Mouse (Mus musculus) forebrain, postnatal 0 days (tissue): ENCODE results near the gene Klhl5. TPM values are rescaled to one million over a fixed set of nuclear protein-coding genes. Genes with fewer than 3 reads are reported as not detected.

Experiments used
- ATAC-seq: fragments of 200-750 bp; cut with Nextera tagmentation; 2 replicates; pipeline ENCODE4 v1.8.0; 2017; ENCODE audit warnings: mild to moderate bottlenecking, moderate library complexity
- DNase-seq: peaks from one replicate; pipeline ENCODE4 v3.0.0-alpha.2; 2015
- H3K27ac ChIP-seq: fragments of 300-500 bp; sonication (generic); 2 replicates; pipeline ENCODE4 v1.5.1; 2014; ENCODE audit warnings: low read depth, mild to moderate bottlenecking, antibody characterized with exemption, low read length, moderate library complexity, mixed read lengths
- H3K27me3 ChIP-seq: fragments of 300-500 bp; sonication (generic); 2 replicates; pipeline ENCODE4 v1.6.1; 2014; ENCODE audit warnings: mild to moderate bottlenecking, low read length, mixed read lengths; ENCODE audit not compliant: insufficient read depth
- H3K36me3 ChIP-seq: fragments of 300-500 bp; sonication (generic); 2 replicates; pipeline ENCODE4 v1.6.1; 2014; ENCODE audit warnings: mild to moderate bottlenecking, moderate library complexity; ENCODE audit not compliant: insufficient read depth
- H3K4me1 ChIP-seq: fragments of 300-500 bp; sonication (generic); 2 replicates; pipeline ENCODE4 v1.6.1; 2014; ENCODE audit warnings: antibody characterized with exemption; ENCODE audit not compliant: insufficient read depth
- H3K4me2 ChIP-seq: fragments of 300-500 bp; sonication (generic); 2 replicates; pipeline ENCODE4 v1.6.1; 2014; ENCODE audit warnings: low read depth, mild to moderate bottlenecking, moderate library complexity
- H3K4me3 ChIP-seq: fragments of 300-500 bp; sonication (generic); 2 replicates; pipeline ENCODE4 v1.5.1; 2014; ENCODE audit warnings: low read depth, low read length, mixed read lengths
- H3K9ac ChIP-seq: fragments of 300-500 bp; sonication (generic); 2 replicates; pipeline ENCODE4 v1.6.1; 2014; ENCODE audit warnings: mild to moderate bottlenecking
- H3K9me3 ChIP-seq: fragments of 300-500 bp; sonication (generic); 2 replicates; pipeline ENCODE4 v1.6.1; 2016; ENCODE audit warnings: low read length
- CTCF ChIP-seq: sonication (generic); IDR thresholded peaks from 2 replicates; pipeline ENCODE4 v1.5.1; 2016; ENCODE audit warnings: antibody characterized with exemption, control low read depth, low read depth
- WGBS: fragments of 180-500 bp; shearing (Covaris S2); extraction: QIAGEN DNeasy Blood & Tissue Kit; methylation state at CpG from one replicate; pipeline ENCODE4 v1.1.7; 2014; 5-methylcytosine and 5-hydroxymethylcytosine counted together
- polyA plus RNA-seq: library from polyadenylated mRNA; unstranded; fragments of >200 nt; fragmentation: Nextera tagmentation; extraction: Ambion mirVana; gene quantifications from 2 replicates; pipeline ENCODE4 v1.2.1, GENCODE M21; 2015
- total RNA-seq: library from RNA; depleted of rRNA; stranded (reverse); fragments of >200 nt; gene quantifications from 2 replicates; pipeline ENCODE4 v1.2.3, GENCODE M21; 2014

Gene Klhl5
- total and polyA plus RNA-seq, 2 experiments from 2014 or later, result 48.3 to 49.6 TPM

DNA sequence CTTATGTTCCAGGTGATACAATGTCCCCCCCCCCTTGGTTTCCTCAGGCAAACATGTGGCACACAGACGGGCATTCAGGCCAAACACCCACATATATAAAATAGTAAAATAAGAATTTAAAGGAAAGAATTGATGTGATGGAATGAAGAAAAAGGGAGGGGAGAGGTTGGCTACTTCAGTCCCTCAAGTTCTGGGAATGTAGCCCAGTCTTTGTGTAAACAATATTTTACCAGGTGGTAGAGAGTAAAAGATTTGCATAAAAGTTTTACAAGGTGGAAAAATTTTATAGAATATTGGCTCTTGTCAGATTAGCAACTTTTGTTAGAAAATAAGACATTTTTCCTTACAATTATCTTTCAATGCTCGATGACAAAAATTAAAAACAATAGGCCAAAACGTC, 10.5 kb upstream of the Klhl5 start:
- WGBS, result 82% methylated on average over 3 of the region's 3 CpGs
- Histone ChIP-seq H3K9ac (no peak overlapping the region), H3K36me3 (no peaks in the 10 kb centered on the region), H3K4me3 (no peak overlapping the region), H3K27ac (no peak overlapping the region), H3K4me2 (no peak overlapping the region), H3K9me3 (no peaks in the 10 kb centered on the region), H3K4me1 (no peaks in the 10 kb centered on the region), H3K27me3 (no peaks in the 10 kb centered on the region)
- no peak for DNase-seq
- no peak for TF ChIP-seq CTCF
- no peak for ATAC-seq

DNA sequence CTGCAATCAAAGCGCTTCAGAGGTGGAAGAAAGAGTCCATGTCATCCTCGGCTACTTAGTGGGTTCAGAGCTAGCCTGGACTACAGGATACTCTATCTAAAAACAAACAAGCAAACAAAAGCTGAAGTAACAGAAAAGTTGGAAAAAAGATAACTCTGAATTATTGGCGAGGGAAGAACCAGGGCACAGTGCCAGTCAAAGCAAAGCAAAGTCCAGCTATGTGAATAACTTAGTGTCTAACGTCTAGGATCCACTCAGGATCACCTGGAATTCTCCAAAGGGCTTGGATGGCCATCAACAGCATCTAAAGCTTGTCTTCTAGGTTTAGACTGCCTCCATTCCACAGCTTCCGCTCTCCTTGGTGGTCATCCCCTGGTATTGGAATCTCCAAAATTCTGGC, 9.9 kb upstream of the Klhl5 start:
- no peak for DNase-seq
- Histone ChIP-seq H3K9me3 (no peaks in the 10 kb centered on the region), H3K36me3 (no peaks in the 10 kb centered on the region), H3K4me3 (no peak overlapping the region), H3K4me1 (no peaks in the 10 kb centered on the region), H3K4me2 (no peak overlapping the region), H3K9ac (no peak overlapping the region), H3K27ac (no peak overlapping the region), H3K27me3 (no peaks in the 10 kb centered on the region)
- no peak for TF ChIP-seq CTCF
- 87% methylated on average over 5 of the region's 5 CpGs for WGBS
- no peak for ATAC-seq

DNA sequence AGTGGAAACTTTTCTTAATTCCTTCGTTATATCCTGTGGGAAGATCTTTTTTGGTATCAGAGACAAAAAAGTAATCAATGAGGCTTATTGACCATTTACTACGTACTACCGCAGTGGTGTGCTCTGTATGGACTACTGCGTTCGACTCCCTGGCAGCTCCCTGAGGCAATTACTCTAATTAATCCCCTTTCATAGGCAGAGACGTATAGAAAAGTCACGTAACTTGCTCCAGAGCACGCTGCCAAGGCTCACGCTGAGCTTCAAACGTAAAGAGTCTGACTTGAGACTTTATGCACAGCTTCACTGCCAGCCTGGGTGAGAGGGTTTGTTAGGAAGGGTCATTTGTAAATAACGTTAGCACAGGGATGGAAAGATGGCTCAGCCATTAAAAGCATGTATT, 7.3 kb upstream of the Klhl5 start:
- TF ChIP-seq CTCF, result no peak
- no peaks in the 10 kb centered on the region for H3K4me1 ChIP-seq
- H3K27me3 ChIP-seq, result no peaks in the 10 kb centered on the region
- no peak overlapping the region for H3K27ac ChIP-seq
- DNase-seq, result no peak
- no peak overlapping the region for H3K4me2 ChIP-seq
- no peak for ATAC-seq
- no peak overlapping the region for H3K4me3 ChIP-seq
- no peak overlapping the region for H3K9ac ChIP-seq
- H3K36me3 ChIP-seq, result no peaks in the 10 kb centered on the region
- H3K9me3 ChIP-seq, result no peaks in the 10 kb centered on the region
- WGBS, result 13% methylated on average over 11 of the region's 11 CpGs

DNA sequence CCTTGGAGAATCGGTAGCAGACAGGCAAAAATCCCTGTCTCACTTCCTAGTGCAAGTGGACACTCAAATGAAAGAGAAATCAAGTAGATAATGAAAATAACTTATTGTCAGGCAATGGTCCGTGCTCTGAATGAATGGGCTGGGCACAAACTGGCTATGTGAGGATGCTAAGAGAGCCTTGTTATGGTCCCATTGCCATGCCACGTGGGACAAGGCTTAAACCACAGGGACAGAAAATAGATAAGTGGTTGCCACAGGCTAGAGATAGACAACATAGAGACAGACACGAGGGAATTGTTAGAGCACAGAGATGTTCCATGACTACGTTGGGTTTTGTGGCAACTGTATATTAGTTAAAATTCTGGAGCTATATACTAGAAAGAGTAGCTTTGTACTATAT, 6.1 kb upstream of the Klhl5 start:
- no peak for TF ChIP-seq CTCF
- Histone ChIP-seq H3K27me3 (no peaks in the 10 kb centered on the region), H3K36me3 (no peaks in the 10 kb centered on the region), H3K4me3 (no peak overlapping the region), H3K27ac (no peak overlapping the region), H3K9ac (no peak overlapping the region), H3K4me1 (no peaks in the 10 kb centered on the region), H3K4me2 (no peak overlapping the region), H3K9me3 (no peaks in the 10 kb centered on the region)
- DNase-seq (no peak), ATAC-seq (no peak)
- 84% methylated on average over 5 of the region's 5 CpGs for WGBS

DNA sequence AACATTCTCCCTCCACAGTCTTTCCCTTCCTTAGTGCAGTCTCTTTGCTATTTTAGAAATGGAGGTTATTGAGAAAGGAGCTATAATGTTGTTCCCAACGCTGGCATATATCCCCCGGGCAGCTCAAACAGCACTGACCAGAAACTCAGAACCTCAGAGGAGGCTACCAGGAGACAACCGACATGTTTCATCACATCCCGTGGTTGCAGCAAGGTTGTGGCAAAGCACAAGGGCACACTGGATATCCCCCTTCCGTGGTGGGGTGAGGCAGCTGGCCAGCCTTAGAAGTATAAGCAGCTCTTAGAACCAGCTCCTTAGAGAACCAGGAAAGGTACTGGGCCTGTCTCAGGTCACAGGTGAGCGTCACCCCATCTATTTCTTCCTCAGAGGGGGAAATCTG, 5.7 kb upstream of the Klhl5 start:
- Histone ChIP-seq H3K4me2 (no peak overlapping the region), H3K36me3 (no peaks in the 10 kb centered on the region), H3K4me3 (no peak overlapping the region), H3K4me1 (no peaks in the 10 kb centered on the region), H3K9ac (no peak overlapping the region), H3K27me3 (no peaks in the 10 kb centered on the region), H3K9me3 (no peaks in the 10 kb centered on the region), H3K27ac (no peak overlapping the region)
- ATAC-seq, result no peak
- WGBS, result 91% methylated on average over 6 of the region's 6 CpGs
- no peak for DNase-seq
- no peak for TF ChIP-seq CTCF

DNA sequence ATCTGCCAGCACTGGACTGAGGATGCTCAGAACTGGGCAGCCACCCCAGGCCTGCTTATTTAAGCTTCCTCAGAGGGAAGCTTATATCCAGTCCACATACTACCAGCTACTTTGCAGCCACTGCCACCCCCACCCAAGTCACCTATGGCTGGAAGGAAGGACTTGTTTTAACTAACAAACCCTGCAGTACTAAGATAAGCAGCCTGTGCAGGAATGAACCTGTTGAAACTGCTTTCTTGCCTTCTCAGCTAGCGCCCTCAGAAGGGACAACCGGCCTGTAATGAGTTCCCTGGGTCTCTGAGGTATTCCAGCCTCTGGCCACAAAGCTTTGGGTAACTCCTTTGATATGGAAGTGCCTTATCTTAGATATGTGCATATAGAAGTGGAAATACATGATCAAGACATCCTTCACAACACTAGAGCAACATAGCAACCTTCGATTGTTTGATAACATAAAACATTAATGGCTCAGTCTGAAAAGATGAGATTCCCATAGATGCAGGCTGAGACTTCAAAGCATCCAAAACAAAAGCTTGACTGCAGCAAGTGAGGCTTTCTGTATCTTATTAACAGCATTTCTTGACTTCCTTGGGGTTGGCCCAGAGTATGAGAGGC, 5.2 kb upstream of the Klhl5 start:
- ATAC-seq, result no peak
- Histone ChIP-seq H3K4me3 (no peak overlapping the region), H3K4me2 (no peak overlapping the region), H3K36me3 (no peaks in the 10 kb centered on the region), H3K4me1 (no peaks in the 10 kb centered on the region), H3K9ac (no peak overlapping the region), H3K27ac (no peak overlapping the region), H3K9me3 (no peaks in the 10 kb centered on the region), H3K27me3 (no peaks in the 10 kb centered on the region)
- 49% methylated on average over 3 of the region's 3 CpGs for WGBS
- TF ChIP-seq CTCF, result no peak
- no peak for DNase-seq

DNA sequence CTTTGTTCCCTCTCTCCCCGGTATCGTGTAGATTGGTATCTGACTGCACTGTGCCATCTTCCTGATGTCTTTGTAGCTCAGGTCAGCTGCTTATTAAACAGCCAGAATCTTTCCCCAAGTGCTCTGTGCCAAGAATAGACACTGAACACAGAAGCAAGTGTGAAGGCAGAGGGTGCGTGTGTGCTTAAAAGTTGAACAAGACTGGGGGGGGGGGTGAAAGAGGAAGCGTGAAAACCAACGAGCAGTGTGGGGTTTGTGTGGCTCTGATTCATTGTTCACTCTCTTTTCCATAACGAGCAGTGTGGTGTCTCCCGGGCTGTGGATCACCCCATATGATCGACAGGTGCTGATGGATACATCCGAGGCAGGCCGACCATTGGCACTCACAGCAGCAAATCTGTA, 4.7 kb upstream of the Klhl5 start:
- ATAC-seq, result no peak
- 33% methylated on average over 10 of the region's 10 CpGs for WGBS

More for the DNA sequence above, 4.7 kb upstream of the Klhl5 start:
- Histone ChIP-seq H3K4me2 (no peak overlapping the region), H3K9me3 (no peaks in the 10 kb centered on the region), H3K4me3 (no peak overlapping the region), H3K27me3 (no peaks in the 10 kb centered on the region), H3K4me1 (no peaks in the 10 kb centered on the region), H3K9ac (no peak overlapping the region), H3K27ac (no peak overlapping the region), H3K36me3 (no peaks in the 10 kb centered on the region)
- TF ChIP-seq CTCF, result no peak
- no peak for DNase-seq
